Mouse (Mus musculus) kidney, embryonic 16.5 days (tissue): ENCODE measurements around the gene Atxn2l. TPM values are rescaled to one million over a fixed set of nuclear protein-coding genes. Genes with fewer than 3 reads are reported as not detected.

Experiments
- ATAC-seq: fragments of 200-750 bp; cut with Nextera tagmentation; 2 replicates; pipeline ENCODE4 v1.8.0; 2017; ENCODE audit warnings: moderate TSS enrichment; ENCODE audit not compliant: low FRiP score, low TSS enrichment
- H3K27ac ChIP-seq: fragments of 300-500 bp; sonication (generic); 2 replicates; pipeline ENCODE4 v1.5.1; 2014; ENCODE audit warnings: low read length
- H3K27me3 ChIP-seq: fragments of 300-500 bp; sonication (generic); 2 replicates; pipeline ENCODE4 v1.6.1; 2014; ENCODE audit warnings: low read length, control low read depth, mixed read lengths; ENCODE audit not compliant: insufficient read depth
- H3K36me3 ChIP-seq: fragments of 300-500 bp; sonication (generic); 2 replicates; pipeline ENCODE4 v1.6.1; 2014; ENCODE audit warnings: low read length, control low read depth, mixed read lengths; ENCODE audit not compliant: insufficient read depth
- H3K4me1 ChIP-seq: fragments of 300-500 bp; sonication (generic); 2 replicates; pipeline ENCODE4 v1.6.1; 2014; ENCODE audit warnings: low read length, control low read depth, mixed read lengths; ENCODE audit not compliant: insufficient read depth
- H3K4me2 ChIP-seq: fragments of 300-500 bp; sonication (generic); replicated peaks from 2 replicates; pipeline ENCODE4 v1.6.1; 2014; ENCODE audit warnings: low read depth, low read length
- H3K4me3 ChIP-seq: fragments of 300-500 bp; sonication (generic); 2 replicates; pipeline ENCODE4 v1.5.1; 2014; ENCODE audit warnings: mild to moderate bottlenecking, low read length
- H3K9ac ChIP-seq: fragments of 300-500 bp; sonication (generic); replicated peaks from 2 replicates; pipeline ENCODE4 v1.6.1; 2014; ENCODE audit warnings: low read length
- H3K9me3 ChIP-seq: fragments of 300-500 bp; sonication (generic); 2 replicates; pipeline ENCODE4 v1.6.1; 2016; ENCODE audit warnings: low read length, control low read depth
- WGBS: fragments of 180-500 bp; shearing (Covaris S2); extraction: QIAGEN DNeasy Blood & Tissue Kit; methylation state at CpG from one replicate; pipeline ENCODE4 v1.1.7; 2014; 5-methylcytosine and 5-hydroxymethylcytosine counted together
- polyA plus RNA-seq: library from polyadenylated mRNA; unstranded; fragments of >200 nt; fragmentation: Nextera tagmentation; extraction: Ambion mirVana; gene quantifications from 2 replicates; pipeline ENCODE4 v1.2.1, GENCODE M21; 2015

The Atxn2l gene
- polyA plus RNA-seq, 1 experiment from 2014 or later: 41.5 TPM

GRCm38 (mm10) chr7:126465246-126466030, 37.8 kb downstream of the Atxn2l start:
- H3K4me3 ChIP-seq: no peak overlapping the region
- peaks cover 37% of the 10 kb centered on the region for H3K36me3 ChIP-seq
- no peak for ATAC-seq
- no peak overlapping the region for H3K4me2 ChIP-seq
- H3K27ac ChIP-seq: no peak overlapping the region
- peaks cover 31% of the 10 kb centered on the region for H3K4me1 ChIP-seq
- H3K9me3 ChIP-seq: no peaks in the 10 kb centered on the region
- no peaks in the 10 kb centered on the region for H3K27me3 ChIP-seq
- WGBS: 32% methylated on average over 7 of the region's 7 CpGs
- H3K9ac ChIP-seq: no peak overlapping the region

- no peak overlapping the region for H3K9ac ChIP-seq
- no peaks in the 10 kb centered on the region for H3K27me3 ChIP-seq
- no peak for ATAC-seq
- no peak overlapping the region for H3K27ac ChIP-seq
- H3K9me3 ChIP-seq: no peaks in the 10 kb centered on the region
- peaks cover 34% of the 10 kb centered on the region for H3K36me3 ChIP-seq
- H3K4me3 ChIP-seq: no peak overlapping the region
- H3K4me2 ChIP-seq: no peak overlapping the region
- peaks cover 33% of the 10 kb centered on the region for H3K4me1 ChIP-seq
- WGBS: 34% methylated on average over 5 of the region's 5 CpGs
Observed at GRCm38 (mm10) chr7:126464836-126465235, 38.4 kb downstream of the Atxn2l start.

- no peak for ATAC-seq
- H3K27ac ChIP-seq: no peak overlapping the region
- peaks cover 34% of the 10 kb centered on the region for H3K4me1 ChIP-seq
- no peak overlapping the region for H3K4me3 ChIP-seq
- no peak overlapping the region for H3K4me2 ChIP-seq
- H3K36me3 ChIP-seq: peaks cover 26% of the 10 kb centered on the region
- 52% methylated on average over 4 of the region's 4 CpGs for WGBS
- no peaks in the 10 kb centered on the region for H3K27me3 ChIP-seq
- no peak overlapping the region for H3K9ac ChIP-seq
- H3K9me3 ChIP-seq: no peaks in the 10 kb centered on the region
Observed at GRCm38 (mm10) chr7:126464121-126464520, 39.1 kb downstream of the Atxn2l start.

GRCm38 (mm10) chr7:126463547-126463946, 39.7 kb downstream of the Atxn2l start:
- H3K9me3 ChIP-seq: no peaks in the 10 kb centered on the region
- H3K36me3 ChIP-seq: peaks cover 21% of the 10 kb centered on the region
- 54% methylated on average over 4 of the region's 4 CpGs for WGBS
- H3K27me3 ChIP-seq: no peaks in the 10 kb centered on the region
- no peak overlapping the region for H3K9ac ChIP-seq
- peaks cover 40% of the 10 kb centered on the region for H3K4me1 ChIP-seq
- no peak overlapping the region for H3K4me2 ChIP-seq
- ATAC-seq: no peak
- no peak overlapping the region for H3K27ac ChIP-seq
- H3K4me3 ChIP-seq: no peak overlapping the region

- Histone ChIP-seq H3K9ac (peak within 1 kb of the TSS; percentile 28; the same call in 1 of the 2 replicates), H3K27ac (0 out of 2 replicates have a peak within 1 kb of the TSS, but pooled peaks have one; percentile 17), H3K4me1 (peaks cover 40% of the 10 kb centered on the region), H3K4me3 (no peak within 1 kb of the TSS), H3K9me3 (no peaks in the 10 kb centered on the region), H3K36me3 (peaks cover 15% of the 10 kb centered on the region), H3K4me2 (no peak within 1 kb of the TSS), H3K27me3 (no peaks in the 10 kb centered on the region)
- no peak for ATAC-seq
- WGBS: 38% methylated on average over 5 of the region's 5 CpGs
Observed at GRCm38 (mm10) chr7:126463004-126463403, 40.2 kb downstream of the Atxn2l start, which contains the start of gene Atp2a1. TSS of gene Atp2a1 (minus strand) at chr7:126463108.

- no peaks in the 10 kb centered on the region for H3K27me3 ChIP-seq
- peaks cover 1% of the 10 kb centered on the region; the same call in 1 of the 2 replicates for H3K36me3 ChIP-seq
- WGBS: 64% methylated on average over 3 of the region's 3 CpGs
- no peak overlapping the region for H3K4me2 ChIP-seq
- peak overlapping the region; percentile 2; the same call in 1 of the 2 replicates for H3K27ac ChIP-seq
- ATAC-seq: peak; percentile 44
- H3K4me1 ChIP-seq: peaks cover 40% of the 10 kb centered on the region
- H3K4me3 ChIP-seq: no peak overlapping the region
- peak overlapping the region; percentile 28; the same call in 1 of the 2 replicates for H3K9ac ChIP-seq
- no peaks in the 10 kb centered on the region for H3K9me3 ChIP-seq
Observed at GRCm38 (mm10) chr7:126461626-126462025, 41.6 kb downstream of the Atxn2l start.

- Histone ChIP-seq H3K36me3 (no peaks in the 10 kb centered on the region), H3K4me1 (peaks cover 40% of the 10 kb centered on the region), H3K4me3 (no peak overlapping the region), H3K4me2 (no peak overlapping the region), H3K9me3 (no peaks in the 10 kb centered on the region), H3K27ac (peak overlapping the region; percentile 45), H3K9ac (no peak overlapping the region), H3K27me3 (no peaks in the 10 kb centered on the region)
- ATAC-seq: peak; percentile 50; the same call in 1 of the 2 replicates
- 32% methylated on average over 10 of the region's 10 CpGs for WGBS
Observed at GRCm38 (mm10) chr7:126460623-126461399, 42.4 kb downstream of the Atxn2l start.

- H3K4me2 ChIP-seq: no peak overlapping the region
- no peaks in the 10 kb centered on the region for H3K36me3 ChIP-seq
- no peaks in the 10 kb centered on the region for H3K9me3 ChIP-seq
- WGBS: 60% methylated on average over 11 of the region's 11 CpGs
- ATAC-seq: no peak
- H3K27me3 ChIP-seq: no peaks in the 10 kb centered on the region
- H3K9ac ChIP-seq: no peak overlapping the region
- H3K27ac ChIP-seq: no peak overlapping the region
- H3K4me3 ChIP-seq: no peak overlapping the region
- peaks cover 33% of the 10 kb centered on the region for H3K4me1 ChIP-seq
Observed at GRCm38 (mm10) chr7:126458844-126459618, 44.2 kb downstream of the Atxn2l start.

- Histone ChIP-seq H3K9me3 (no peaks in the 10 kb centered on the region), H3K4me1 (peaks cover 27% of the 10 kb centered on the region), H3K36me3 (no peaks in the 10 kb centered on the region), H3K9ac (no peak overlapping the region), H3K4me3 (no peak overlapping the region), H3K27ac (no peak overlapping the region), H3K4me2 (no peak overlapping the region), H3K27me3 (no peaks in the 10 kb centered on the region)
- WGBS: 65% methylated on average over 5 of the region's 5 CpGs
- no peak for ATAC-seq
Observed at GRCm38 (mm10) chr7:126458225-126458624, 45.0 kb downstream of the Atxn2l start.
